Mouse (Mus musculus): ENCODE data around the gene A930009A15Rik.

Gene A930009A15Rik

DNA sequence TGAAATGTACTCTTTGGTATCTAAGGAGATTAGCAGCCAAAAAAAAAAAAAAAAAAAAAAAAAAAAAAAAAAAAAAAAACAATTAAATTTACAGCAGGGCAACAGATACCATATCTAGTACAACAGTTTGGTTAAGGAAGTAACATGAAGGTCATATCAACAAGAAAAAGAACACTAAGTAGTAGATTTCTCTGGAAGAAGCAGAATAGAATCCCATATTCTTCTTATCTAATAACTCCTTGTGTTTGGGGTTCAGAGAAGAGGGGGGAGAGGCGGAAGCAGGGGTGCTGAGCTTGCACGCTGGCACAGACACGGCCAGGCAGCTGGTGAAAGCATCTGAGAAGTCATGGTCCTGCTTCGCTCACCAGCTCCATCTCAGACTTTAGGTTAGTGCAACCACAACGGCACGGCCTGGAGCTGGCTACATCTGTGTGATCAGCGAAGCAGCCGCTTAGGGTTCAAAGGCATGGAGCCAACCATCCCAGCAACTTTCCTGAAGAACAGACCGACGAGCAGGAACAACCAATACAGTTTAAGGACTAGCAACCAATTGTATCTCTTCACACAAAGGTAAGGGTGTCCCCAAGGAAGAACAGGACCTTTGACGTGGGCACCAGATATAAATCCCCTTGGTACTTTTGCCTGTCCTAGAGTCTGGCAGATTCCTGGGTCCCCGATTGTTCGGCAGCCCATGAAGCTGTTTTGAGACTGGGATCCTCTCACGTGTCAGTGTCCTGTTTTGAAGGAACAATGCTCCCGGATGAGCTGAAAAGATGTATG lies at the start of gene A930009A15Rik:
TSS of gene A930009A15Rik (plus strand) at position 275 of the 780 bp plus-strand sequence.
- DNase-seq = no peak

DNA sequence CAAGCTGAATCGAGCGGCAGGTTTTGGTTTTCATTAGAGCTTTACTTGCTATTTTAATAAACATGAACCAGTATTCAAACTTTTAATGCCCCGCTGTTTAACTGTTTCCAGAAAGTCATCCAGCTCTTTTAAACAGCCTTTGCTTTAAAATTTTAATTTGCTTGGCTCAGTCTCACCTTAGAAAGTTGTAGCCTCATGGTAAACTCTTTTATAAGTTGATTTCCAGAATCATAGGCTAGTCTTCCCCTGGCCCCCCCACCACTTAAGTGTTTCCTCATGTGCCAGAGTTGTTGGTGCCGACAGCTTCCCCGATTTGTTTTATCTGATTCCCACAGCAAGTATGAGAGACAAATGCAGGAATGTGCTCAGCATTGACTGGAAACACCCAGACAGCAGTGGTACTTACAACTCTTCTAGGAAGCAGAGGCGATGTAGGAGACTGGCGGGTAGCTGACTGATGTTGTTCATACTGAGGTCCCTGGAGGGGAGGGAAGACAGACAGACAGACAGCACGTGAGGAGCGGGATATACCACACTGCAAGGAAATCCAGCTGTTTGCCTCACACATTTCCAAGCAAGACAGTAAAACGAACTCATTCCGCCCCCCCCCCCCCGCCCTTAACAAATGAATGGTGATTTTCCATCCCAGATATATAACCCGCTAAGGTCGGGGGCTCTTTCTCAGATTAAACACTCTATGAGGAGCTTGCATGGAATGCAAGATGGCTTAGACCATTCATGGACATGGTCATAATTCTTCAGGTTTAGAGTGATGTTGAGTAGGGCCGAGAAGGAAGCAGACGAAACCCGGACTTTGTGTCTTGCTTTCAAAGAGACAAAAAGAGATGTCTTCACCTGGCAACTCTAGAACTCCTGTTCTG lies 49.3 kb upstream of the A930009A15Rik start:
- DNase-seq = no peak

DNA sequence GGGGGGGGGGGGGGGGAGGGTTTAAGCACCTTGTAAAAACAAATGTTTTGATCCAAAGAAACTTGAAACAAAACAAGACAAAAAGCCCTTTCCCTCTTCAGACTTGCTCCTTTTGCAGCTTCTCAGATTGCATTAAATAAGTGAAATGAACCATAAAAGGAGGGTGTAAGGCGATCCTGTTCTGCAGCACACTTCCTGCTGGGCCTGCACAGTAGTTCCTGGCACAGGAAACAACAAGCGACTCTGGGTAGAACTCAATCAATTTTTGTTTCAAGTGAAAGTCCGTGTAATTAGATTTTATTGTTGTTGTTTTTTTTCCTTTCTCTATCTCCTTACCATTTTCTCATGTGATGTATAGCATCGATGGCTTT lies 48.7 kb upstream of the A930009A15Rik start:
- DNase-seq = no peak

DNA sequence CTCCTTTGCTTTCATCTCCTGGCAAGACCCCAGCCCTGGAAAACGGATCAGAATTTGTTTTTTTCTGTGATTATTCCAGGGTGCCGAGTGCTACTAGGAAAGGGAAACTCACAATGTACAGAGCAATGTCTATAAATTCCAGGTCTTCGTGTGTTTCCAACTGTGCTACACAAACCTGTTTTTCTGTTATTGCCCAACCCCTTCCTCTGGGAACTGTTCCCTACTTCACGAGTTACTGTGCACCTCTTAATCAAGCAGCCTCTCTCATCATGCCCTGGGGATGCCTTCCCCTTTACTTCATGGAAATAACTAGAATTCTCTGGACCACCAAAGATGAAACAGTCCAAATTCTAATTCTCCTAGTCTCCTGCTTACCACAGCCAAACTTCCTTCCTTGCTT lies 40.9 kb upstream of the A930009A15Rik start:
- DNase-seq = no peak

DNA sequence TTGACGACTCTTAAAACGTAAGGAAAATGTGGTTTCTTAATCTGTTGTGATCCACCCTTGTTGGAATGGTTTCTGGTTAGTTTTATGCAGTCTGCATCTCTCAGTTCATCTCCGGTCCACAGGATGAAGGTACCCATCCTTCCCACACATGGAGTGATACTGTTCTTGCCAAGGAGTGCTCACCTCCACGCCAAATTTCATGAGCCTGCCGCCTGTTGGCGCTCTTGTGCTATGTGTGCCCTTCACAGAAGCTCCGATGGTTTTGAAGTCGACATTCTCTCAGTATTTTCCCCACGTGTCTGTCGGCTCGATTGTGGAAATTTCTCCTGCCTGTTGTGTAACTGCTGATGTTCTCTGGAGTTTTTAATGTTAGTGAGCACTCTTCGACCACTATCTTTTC lies 40.0 kb upstream of the A930009A15Rik start:
- DNase-seq = no peak

DNA sequence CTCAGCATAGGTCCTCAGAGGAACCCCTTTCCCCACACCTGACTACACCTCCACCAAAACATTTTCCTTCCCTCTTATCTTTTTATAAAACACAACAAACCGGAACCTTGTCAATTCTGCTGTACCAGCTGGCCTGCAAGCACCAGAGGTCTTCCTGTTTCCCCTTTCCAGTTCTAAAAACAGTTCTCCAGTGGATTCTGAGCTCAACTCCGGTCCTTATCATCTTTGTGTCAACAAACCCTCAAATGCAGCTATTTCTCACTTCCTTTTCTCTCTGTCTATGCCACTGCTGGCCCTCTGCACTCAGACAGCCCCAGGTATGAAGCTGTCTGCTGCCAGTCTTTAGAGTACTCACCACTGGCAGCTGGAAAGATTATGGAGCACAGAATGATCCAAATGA lies 39.0 kb upstream of the A930009A15Rik start:
- no peak for DNase-seq

DNA sequence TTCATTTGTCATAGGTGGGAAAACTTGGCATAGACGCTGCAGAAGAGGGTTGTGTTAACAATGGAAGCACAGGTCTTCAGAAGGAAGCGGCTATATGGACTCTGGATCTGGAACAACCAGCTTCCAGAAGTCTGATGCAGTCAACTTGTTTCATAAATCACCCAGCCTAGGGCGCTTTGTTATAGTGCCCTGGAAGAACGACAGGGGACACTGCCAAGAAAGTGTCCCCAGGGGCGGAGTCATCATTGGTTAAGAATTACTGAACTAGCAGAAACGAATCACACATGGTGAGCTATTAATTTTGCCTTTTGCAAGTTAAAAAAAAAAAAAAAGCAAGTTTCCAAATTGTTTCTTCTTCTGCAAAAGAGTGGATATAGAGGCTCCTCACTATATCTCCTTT lies 26.9 kb upstream of the A930009A15Rik start:
- DNase-seq = no peak

DNA sequence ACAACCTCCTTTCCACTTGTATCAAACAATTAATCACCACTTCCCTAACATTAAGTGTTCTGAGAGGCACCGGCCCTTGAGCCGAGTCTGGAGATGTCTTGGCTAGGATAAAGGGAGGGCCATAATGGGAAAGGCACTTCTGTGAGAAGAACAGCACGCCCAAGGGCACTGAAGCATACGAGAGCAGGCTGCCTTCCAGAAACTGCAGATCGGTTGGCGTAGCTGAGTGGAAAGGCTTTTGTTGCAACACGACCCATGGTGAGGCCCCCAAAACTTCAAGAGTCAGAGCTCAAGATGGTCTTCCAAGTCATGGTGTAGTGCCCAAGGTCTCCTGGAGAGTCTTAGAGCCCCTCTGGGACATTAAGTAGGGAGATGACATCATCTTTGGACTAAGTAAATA lies 19.5 kb upstream of the A930009A15Rik start:
- DNase-seq = no peak

DNA sequence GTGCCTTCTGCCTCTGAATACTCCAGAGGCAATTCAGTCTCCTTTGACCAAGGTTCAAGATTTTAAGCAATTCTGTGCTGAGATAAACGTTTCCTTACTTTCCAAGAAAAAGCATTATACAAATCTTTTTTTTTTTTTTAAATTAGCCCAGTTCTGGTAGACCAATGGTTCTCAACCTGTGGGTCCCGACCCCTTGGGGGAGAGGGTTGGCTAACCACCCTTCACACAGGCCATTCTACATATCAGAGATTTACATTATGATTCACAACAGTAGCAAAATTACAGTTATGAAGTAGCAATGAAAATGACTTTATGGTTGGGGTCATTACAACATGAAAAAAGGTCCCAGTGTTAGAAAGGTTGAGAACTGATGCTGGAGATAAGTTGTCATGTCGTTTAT lies 18.7 kb upstream of the A930009A15Rik start:
- DNase-seq = no peak

DNA sequence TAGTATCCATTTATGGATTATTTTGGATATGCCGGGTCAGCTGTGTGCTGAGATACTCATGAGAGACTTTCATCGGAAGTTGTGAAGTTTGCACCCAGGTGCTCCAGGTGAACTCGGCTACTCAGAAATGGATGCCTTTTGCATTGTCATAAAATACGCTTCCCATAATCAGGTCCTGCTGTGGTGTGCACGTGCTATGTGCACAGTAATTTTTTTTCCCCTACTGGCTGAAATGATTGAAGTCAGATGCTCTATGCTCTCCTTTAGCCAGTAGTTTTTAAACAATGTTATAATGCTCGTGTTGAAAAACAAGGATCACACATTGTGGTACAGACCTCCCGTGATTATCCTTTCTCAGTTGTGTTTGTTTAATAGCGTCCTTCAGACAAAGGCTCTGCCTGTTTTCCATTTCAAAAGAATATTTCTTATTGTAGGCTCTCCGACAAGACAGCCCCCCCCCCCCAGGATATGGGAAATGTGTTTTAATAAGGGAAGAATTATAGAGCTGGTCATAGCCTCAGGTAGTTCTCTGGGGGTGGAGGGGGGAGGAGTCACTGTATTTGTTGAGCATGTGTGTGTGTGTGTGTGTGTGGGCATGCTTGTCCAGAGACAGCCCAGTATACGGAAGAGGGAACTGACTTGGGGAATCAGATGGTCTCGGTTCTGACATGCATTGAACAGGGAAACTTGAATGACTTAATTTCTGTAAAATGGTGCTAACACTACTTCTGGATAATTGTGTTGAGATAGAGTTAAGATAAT lies 16.3 kb upstream of the A930009A15Rik start:
- DNase-seq = no peak

DNA sequence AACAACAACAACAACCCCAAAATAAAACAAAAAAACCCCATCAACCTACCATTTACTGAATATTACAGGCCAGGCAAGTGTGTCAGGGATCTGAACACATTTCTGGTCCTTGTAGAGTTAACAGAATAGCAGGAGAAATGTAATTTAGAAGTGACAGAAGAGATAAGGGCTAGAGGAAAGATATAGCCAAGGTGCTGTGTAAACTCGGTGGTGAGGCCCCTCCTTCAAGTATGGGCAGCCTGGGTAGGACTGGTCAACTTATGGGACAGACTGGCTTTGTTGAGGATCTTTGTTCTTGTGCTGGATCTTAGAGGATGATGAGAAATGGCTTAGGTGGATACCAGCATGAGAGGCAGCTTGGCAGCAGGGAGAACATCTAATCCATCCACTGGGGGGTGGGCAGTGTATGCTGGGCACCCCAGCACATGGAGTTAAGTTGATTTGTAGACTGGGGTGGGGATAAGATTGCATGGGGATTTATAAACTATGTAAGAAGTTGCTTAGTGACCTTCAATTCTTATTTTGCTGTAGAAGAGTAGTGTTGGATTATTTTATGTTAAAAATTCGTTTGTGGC lies 14.5 kb upstream of the A930009A15Rik start:
- no peak for DNase-seq

DNA sequence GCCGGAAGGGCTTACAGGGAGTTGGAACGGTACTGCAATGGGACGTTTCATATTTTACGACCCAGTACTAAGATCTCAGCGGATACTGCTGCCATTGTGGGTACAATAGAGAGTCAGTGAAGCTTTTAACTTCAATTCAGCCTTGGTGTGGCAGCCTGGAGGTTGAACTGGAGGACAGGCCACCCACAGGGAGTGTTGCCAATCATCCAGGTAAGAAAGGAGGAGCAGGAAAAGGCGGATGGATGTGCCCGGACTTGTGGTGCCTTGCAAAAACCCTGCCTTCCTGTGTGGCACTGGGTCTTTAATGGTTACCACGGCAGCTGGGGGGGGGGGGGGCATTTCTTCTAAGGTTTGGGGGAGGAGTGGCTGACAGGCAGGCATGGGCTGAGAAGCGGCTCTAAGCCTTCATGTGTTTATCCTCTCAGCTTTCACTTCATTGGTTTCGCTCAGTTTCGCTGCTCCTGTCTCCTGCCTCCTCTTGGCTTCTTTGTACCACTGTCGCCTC lies 13.0 kb upstream of the A930009A15Rik start:
- no peak for DNase-seq

DNA sequence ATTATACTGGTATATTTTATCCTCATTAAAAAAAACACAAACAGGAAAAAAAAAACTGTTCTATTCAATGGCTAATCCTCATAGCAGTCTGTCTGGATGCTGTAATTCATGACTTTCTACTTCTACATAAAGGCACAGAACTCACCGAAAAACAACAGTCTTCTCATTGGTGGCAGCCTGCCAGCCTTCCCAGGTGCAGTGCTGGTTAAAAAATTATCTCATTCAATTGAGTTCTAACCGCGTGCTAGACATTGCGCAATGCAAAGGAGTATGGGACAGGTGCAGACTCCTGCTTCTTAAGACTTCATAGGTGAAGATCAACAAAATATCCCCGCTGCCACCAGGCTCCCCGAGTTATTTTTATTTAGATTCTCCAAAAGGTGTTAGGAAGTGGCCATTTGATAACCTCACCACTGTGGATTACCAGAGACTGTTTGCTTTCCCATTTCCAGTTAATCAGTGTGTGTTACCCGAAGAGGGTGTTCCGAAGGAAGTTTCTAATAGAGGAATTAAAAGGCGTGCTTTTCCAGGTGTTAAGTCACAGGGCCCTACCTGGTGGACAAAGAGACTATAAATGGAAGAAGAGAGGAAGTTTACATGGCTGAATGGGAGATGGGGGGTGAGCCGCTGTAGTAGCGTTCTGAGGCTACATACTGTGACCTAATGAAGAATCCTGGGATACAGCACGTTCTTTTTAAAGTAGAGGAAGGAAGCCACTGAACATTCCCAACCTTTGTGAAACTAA lies 8.5 kb upstream of the A930009A15Rik start:
- DNase-seq = no peak

DNA sequence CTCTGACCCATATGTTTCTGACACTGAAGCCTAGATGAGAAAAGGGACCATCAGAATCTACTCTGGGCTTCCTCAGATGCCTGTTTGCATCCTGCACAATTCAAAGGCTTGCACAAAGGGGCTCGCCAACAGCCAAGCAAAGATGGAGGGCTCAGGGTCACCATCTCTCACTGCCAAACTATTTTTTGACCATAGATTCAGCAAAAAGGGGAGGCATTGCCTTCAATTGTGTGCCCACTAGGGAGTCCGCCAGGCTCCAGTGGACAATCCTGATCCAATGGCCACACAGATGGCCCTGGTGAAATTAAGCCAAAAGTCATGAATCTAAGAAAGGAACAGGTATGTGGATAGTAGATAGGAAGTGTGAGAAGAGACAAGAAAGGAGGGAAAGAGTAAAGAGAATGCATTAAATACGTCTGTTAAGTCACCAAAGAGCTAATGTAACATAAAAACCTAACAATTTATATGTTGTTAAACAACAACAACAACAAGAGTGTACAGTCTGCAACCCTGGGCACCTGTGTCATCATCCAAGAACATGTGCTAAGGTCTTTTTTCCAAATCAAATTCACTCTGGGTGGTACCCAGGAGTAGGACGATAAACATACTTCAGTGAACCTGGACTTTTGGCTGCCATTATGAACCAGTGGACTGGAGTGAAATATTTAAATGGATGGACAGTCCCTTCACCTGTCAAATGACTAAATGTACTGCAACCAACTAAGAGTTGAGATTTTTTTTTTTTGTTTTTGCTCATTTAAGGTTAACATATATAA lies 6.7 kb upstream of the A930009A15Rik start:
- DNase-seq = no peak

DNA sequence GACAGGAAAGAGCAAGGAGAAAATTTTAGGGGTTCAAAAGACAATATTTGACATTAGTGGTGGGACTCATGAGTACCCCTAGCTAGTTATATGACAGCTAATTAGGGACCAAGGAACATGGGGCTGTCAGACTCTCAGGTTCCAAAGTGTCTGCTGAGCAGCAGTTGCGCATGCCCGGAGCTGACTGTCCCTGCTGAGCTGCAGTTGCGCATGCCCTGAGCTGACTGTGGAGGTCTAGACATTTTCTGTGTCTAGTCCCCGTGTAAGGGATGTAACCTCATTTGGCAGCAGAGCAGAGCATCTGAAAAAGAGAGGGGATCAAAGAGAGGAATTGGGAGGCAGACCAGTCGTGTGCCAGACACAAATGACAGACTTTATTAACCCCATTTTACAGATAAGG lies 5.8 kb upstream of the A930009A15Rik start:
- no peak for DNase-seq

DNA sequence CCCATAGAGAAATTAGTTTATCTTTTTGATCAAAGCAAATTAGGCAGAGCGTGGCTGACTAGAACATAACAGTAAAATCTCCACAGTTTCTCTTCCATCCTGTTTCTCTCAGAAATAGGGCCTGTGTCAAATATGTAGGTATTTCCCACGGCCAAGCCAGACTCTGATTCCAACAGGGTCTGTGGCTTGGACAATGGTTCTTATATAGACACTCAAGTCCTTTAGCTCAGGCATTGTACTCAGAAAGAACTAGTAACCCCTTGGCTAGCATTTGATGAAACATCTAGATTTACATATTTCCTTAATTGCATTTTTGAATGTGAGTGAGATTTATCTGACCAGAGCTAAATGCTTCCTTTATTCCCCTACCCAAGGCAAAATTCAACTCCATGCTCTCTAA lies 791 bp downstream of the A930009A15Rik start:
- DNase-seq = no peak

DNA sequence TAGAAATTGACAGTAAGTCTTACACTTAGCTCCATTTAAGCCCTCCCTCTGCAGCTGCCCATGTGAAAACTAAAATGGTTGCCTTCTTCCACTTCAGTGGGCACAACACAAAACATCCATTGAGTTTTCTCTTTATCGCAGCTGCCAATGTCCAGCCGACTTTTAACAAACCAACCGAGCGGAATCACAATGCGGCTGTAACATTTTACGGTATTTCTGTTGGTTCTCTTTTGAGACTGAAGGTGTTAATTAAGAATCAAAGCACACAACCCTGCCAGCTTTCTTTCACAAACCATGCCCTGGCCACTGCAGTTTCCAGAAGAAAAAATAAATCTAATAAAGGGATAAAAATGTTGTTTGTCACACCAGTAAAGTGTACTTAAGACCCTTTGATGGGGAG lies 1.5 kb downstream of the A930009A15Rik start:
- no peak for DNase-seq

DNA sequence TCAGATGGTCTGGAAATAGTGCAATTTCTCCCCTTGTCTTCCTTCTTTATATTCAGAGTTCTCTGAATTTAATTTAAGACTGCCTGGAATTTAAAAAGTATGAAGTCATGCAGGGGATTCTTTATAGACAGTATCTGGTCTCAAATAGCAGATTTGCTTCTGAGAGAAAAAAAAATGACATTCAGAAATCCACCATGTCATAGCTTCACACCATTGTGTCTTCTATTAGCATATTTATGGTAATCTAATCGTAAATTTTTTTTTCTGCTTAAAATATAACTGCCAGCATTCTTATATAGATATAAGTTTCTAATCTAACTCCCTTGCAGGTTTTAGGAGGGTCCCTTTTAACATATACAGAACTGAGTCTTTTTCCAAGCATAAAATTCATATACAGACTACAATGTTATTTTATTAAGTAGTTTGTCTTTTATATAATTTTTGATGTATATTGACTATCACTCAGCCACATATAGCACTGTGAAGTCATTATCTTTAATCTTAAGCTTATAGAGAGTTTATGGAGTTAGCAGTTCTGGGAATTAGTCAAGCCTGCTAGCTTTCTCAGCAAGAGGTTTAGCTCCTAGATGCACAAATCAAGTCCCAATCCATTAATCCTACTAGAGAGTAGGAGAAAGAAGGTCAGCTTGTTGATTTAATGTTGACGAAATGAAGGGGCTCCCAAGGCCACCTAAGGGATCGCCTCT lies 2.1 kb downstream of the A930009A15Rik start:
- DNase-seq = no peak

DNA sequence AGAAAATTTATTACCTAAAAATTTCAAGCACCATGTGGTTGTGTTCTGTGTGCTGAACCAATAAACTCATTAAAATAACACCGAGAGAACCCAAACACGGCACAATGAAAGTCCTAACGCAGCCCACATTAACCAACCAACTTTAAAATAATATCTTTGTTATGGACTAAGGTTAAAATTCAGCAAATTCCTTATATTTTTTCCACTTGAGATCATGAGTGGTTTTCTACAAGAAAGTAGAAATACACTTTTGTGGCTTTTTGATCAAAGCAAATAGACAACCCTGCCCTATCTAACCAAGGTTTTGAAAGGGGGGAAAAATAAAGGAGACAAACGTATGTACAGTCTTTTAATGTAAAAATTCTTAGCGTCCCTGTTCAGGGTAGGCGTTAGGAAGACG lies 9.3 kb downstream of the A930009A15Rik start:
- no peak for DNase-seq

DNA sequence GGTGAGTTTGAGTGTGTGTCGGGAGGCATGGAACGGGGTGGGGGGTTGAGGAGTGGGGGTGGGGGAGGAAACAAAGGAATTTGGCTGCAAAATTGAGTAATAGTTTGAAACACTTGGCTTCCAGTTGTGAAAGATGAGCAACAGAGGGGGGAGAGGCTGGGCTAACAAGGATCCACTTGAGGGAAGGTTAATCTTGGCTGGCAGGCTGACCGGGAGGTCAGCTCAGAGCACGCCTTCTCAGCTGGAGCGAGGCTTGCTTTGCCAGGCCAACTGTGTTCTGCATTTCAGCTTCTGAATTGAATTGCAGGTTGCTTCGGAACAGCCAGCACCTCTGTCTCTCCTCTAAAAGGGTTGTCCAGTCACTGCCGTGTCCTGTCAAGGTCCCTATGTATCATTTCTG lies 9.7 kb downstream of the A930009A15Rik start:
- DNase-seq = no peak

DNA sequence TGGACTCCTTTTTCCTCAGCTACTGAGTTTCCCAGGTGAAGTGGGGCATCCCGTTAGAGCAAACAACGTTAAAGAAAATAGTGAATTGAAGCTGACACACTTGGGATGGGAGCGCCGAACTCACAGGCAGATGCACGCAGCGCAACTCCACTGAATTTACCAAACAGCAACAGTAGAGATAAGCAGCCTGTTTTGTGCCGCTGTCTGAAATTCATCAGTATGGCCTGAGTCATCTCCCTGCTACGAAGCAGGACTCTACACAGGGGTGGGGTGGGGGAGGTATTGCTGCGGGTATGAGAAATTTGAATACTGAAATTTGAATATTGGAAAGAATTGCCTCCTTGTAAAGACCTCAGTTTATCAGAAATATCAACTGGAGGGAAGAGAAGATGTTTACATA lies 12.2 kb downstream of the A930009A15Rik start:
- DNase-seq = no peak

Data from B cell, adult 2 months (primary cell).